Mouse (Mus musculus) myocyte (in vitro differentiated cells): Measurements from ENCODE around the gene Kcnk12.

Experiments used
- MAX ChIP-seq: IDR thresholded peaks from one replicate; pipeline ENCODE4 v1.6.1; 2011; ENCODE audit warnings: low read depth, mild to moderate bottlenecking, control low read depth
- MYOD1 ChIP-seq, 3 experiments: IDR thresholded peaks; one replicate each; pipeline ENCODE4 v1.6.1; 2011; ENCODE audit warnings: control low read depth in 2 of 3, low read depth in 2 of 3, mild to moderate bottlenecking in 2 of 3, moderate library complexity in 1 of 3; ENCODE audit not compliant: insufficient read length in 2 of 3, control insufficient read depth in 1 of 3
- POLR2A ChIP-seq: IDR thresholded peaks from one replicate; pipeline ENCODE4 v1.6.1; 2011; ENCODE audit warnings: low read depth, mild to moderate bottlenecking, control low read depth, moderate library complexity; ENCODE audit not compliant: insufficient read length
- POLR2AphosphoS2 ChIP-seq: IDR thresholded peaks from one replicate; pipeline ENCODE4 v1.6.1; 2011; ENCODE audit warnings: low read depth, control low read depth; ENCODE audit not compliant: insufficient read length
- TCF12 ChIP-seq: IDR thresholded peaks from one replicate; pipeline ENCODE4 v1.6.1; 2011; ENCODE audit warnings: mild to moderate bottlenecking, control low read depth; ENCODE audit not compliant: poor library complexity, insufficient read depth, severe bottlenecking

DNA sequence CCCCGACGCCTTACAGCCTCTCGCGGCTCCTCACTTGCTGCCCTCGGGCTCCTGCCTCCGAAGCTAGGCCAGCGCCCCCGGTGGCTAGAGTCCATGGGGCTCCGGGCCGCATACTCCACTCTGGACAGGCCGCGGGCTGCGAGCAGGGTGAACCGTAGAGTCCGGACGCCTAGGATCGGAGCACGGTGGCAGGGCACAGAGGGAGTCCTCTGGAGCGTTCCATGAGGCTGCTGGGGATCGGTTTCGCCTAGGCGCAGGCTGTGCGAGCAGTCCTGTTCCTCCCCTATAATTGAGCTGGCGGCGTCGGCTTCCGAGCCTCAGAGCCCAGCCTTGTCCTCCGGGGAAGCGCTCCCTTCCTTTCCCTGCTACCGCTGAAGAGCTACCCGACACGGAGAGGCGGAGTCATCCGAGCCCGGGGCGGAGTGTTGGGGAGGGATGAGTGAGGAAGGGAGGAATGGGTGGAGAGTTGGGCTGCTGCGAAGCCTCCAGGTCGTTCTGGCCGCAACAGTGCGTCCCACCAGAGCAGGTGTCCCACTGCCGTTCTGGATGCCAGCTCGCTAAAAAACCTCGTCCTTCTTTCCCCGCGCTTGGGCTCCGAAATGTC is at the start of gene Kcnk12:
- TF ChIP-seq POLR2A (no peak), MAX (no peak), TCF12 (no peak), MYOD1 (IDR thresholded peaks at IDR 0.05; ENCODE audit: control insufficient read depth in 1 of 3, insufficient read length in 2 of 3, low read depth in 2 of 3) (no peak), POLR2AphosphoS2 (no peak)
